Mouse (Mus musculus) kidney, postnatal 0 days (tissue): ENCODE results near the gene Slc13a2. TPM values are rescaled to one million over a fixed set of nuclear protein-coding genes. Genes with fewer than 3 reads are reported as not detected.
A peak's percentile ranks its signal among the peaks of the same experiment; 100 is the strongest.

Source experiments
- ATAC-seq: fragments of 200-750 bp; cut with Nextera tagmentation; replicated peaks from 2 replicates; pipeline ENCODE4 v1.8.0; 2017; ENCODE audit warnings: low read depth, moderate number of reproducible peaks, moderate TSS enrichment, moderate library complexity; ENCODE audit not compliant: low FRiP score
- DNase-seq: peaks from one replicate; pipeline ENCODE4 v3.0.0-alpha.2; 2016; ENCODE audit warnings: low spot score
- H3K27ac ChIP-seq: fragments of 300-500 bp; sonication (generic); 2 replicates; pipeline ENCODE4 v1.5.1; 2014; ENCODE audit warnings: mild to moderate bottlenecking
- H3K27me3 ChIP-seq: fragments of 300-500 bp; sonication (generic); 2 replicates; pipeline ENCODE4 v1.6.1; 2014; ENCODE audit warnings: low read length, mixed read lengths; ENCODE audit not compliant: insufficient read depth
- H3K36me3 ChIP-seq: fragments of 300-500 bp; sonication (generic); 2 replicates; pipeline ENCODE4 v1.6.1; 2014; ENCODE audit warnings: low read length, mixed read lengths; ENCODE audit not compliant: insufficient read depth
- H3K4me1 ChIP-seq: fragments of 300-500 bp; sonication (generic); replicated peaks from 2 replicates; pipeline ENCODE4 v1.6.1; 2014; ENCODE audit warnings: antibody characterized with exemption, low read length, mixed read lengths; ENCODE audit not compliant: insufficient read depth
- H3K4me2 ChIP-seq: fragments of 300-500 bp; sonication (generic); 2 replicates; pipeline ENCODE4 v1.6.1; 2014; ENCODE audit warnings: mild to moderate bottlenecking, low read length, moderate library complexity, mixed read lengths
- H3K4me3 ChIP-seq: fragments of 300-500 bp; sonication (generic); replicated peaks from 2 replicates; pipeline ENCODE4 v1.5.1; 2014; ENCODE audit warnings: low read depth, low read length
- H3K9ac ChIP-seq: fragments of 300-500 bp; sonication (generic); 2 replicates; pipeline ENCODE4 v1.6.1; 2014; ENCODE audit warnings: low read depth, low read length
- H3K9me3 ChIP-seq: fragments of 300-500 bp; sonication (generic); replicated peaks from 2 replicates; pipeline ENCODE4 v1.6.1; 2016; ENCODE audit warnings: low read length, inconsistent platforms, mixed read lengths
- CTCF ChIP-seq: IDR thresholded peaks from 2 replicates; pipeline ENCODE4 v1.5.1; 2016; ENCODE audit warnings: antibody characterized with exemption, low read depth, mild to moderate bottlenecking, moderate library complexity
- WGBS: fragments of 180-500 bp; shearing (Covaris S2); extraction: QIAGEN DNeasy Blood & Tissue Kit; methylation state at CpG from one replicate; pipeline ENCODE4 v1.1.7; 2014; 5-methylcytosine and 5-hydroxymethylcytosine counted together
- polyA plus RNA-seq: library from polyadenylated mRNA; unstranded; fragments of >200 nt; fragmentation: Nextera tagmentation; extraction: Ambion mirVana; gene quantifications from 2 replicates; pipeline ENCODE4 v1.2.1, GENCODE M21; 2015

Gene Slc13a2
- polyA plus RNA-seq, 1 experiment from 2014 or later = 6.6 TPM

GRCm38 (mm10) chr11:78377549-78378159 is 44.4 kb downstream of the Slc13a2 start:
- ATAC-seq = peak; percentile 65
- WGBS = 7% methylated on average over 12 of the region's 12 CpGs
- Histone ChIP-seq H3K27ac (no peak overlapping the region), H3K4me1 (peaks cover 12% of the 10 kb centered on the region), H3K9ac (no peak overlapping the region), H3K9me3 (no peaks in the 10 kb centered on the region), H3K36me3 (no peaks in the 10 kb centered on the region), H3K4me3 (no peak overlapping the region), H3K27me3 (no peaks in the 10 kb centered on the region), H3K4me2 (no peak overlapping the region)
- TF ChIP-seq CTCF = no peak
- DNase-seq = peak; percentile 61

GRCm38 (mm10) chr11:78374147-78374546 is 47.9 kb downstream of the Slc13a2 start:
- ATAC-seq = peak; percentile 75
- no peak overlapping the region for H3K9ac ChIP-seq
- H3K9me3 ChIP-seq = no peaks in the 10 kb centered on the region
- no peak overlapping the region for H3K4me2 ChIP-seq
- 36% methylated on average over 8 of the region's 8 CpGs for WGBS
- no peak overlapping the region for H3K4me3 ChIP-seq
- peaks cover 12% of the 10 kb centered on the region for H3K4me1 ChIP-seq
- no peak for TF ChIP-seq CTCF
- peak overlapping the region; percentile 58 for H3K27ac ChIP-seq
- no peaks in the 10 kb centered on the region for H3K27me3 ChIP-seq
- peak; percentile 86 for DNase-seq
- no peaks in the 10 kb centered on the region for H3K36me3 ChIP-seq

GRCm38 (mm10) chr11:78372610-78373009 is 49.4 kb downstream of the Slc13a2 start:
- Histone ChIP-seq H3K9me3 (no peaks in the 10 kb centered on the region), H3K4me3 (no peak overlapping the region), H3K27me3 (no peaks in the 10 kb centered on the region), H3K4me1 (peaks cover 12% of the 10 kb centered on the region), H3K27ac (no peak overlapping the region), H3K9ac (no peak overlapping the region), H3K36me3 (no peaks in the 10 kb centered on the region), H3K4me2 (no peak overlapping the region)
- WGBS = 51% methylated on average over 7 of the region's 7 CpGs
- ATAC-seq = no peak
- DNase-seq = no peak
- no peak for TF ChIP-seq CTCF

- H3K9ac ChIP-seq = no peak overlapping the region
- DNase-seq = no peak
- no peak overlapping the region for H3K4me2 ChIP-seq
- WGBS = 37% methylated on average over 3 of the region's 3 CpGs
- H3K27ac ChIP-seq = no peak overlapping the region
- ATAC-seq = no peak
- H3K9me3 ChIP-seq = no peaks in the 10 kb centered on the region
- no peaks in the 10 kb centered on the region for H3K36me3 ChIP-seq
- H3K4me3 ChIP-seq = no peak overlapping the region
- peaks cover 10% of the 10 kb centered on the region for H3K4me1 ChIP-seq
- H3K27me3 ChIP-seq = no peaks in the 10 kb centered on the region
- no peak for TF ChIP-seq CTCF
Measured at GRCm38 (mm10) chr11:78372166-78372565, 49.9 kb downstream of the Slc13a2 start.

- 89% methylated on average over 11 of the region's 11 CpGs for WGBS
- no peak for ATAC-seq
- H3K27ac ChIP-seq = no peak overlapping the region
Measured at GRCm38 (mm10) chr11:78371711-78372110, 50.3 kb downstream of the Slc13a2 start.

GRCm38 (mm10) chr11:78370389-78370788 is 51.6 kb downstream of the Slc13a2 start:
- H3K27ac ChIP-seq = no peak overlapping the region
- H3K36me3 ChIP-seq = no peaks in the 10 kb centered on the region
- WGBS = 45% methylated on average over 1 of the region's 1 CpGs
- ATAC-seq (no peak), DNase-seq (no peak)
- H3K4me1 ChIP-seq = peaks cover 8% of the 10 kb centered on the region
- H3K27me3 ChIP-seq = no peaks in the 10 kb centered on the region
- no peak overlapping the region for H3K4me3 ChIP-seq
- no peak for TF ChIP-seq CTCF
- H3K9ac ChIP-seq = no peak overlapping the region
- no peak overlapping the region for H3K4me2 ChIP-seq
- no peaks in the 10 kb centered on the region for H3K9me3 ChIP-seq

More at GRCm38 (mm10) chr11:78371711-78372110, 50.3 kb downstream of the Slc13a2 start:
- H3K4me1 ChIP-seq = peaks cover 8% of the 10 kb centered on the region
- H3K9me3 ChIP-seq = no peaks in the 10 kb centered on the region
- no peak overlapping the region for H3K9ac ChIP-seq
- no peaks in the 10 kb centered on the region for H3K27me3 ChIP-seq
- no peak overlapping the region for H3K4me3 ChIP-seq
- TF ChIP-seq CTCF = no peak
- no peak overlapping the region for H3K4me2 ChIP-seq
- H3K36me3 ChIP-seq = no peaks in the 10 kb centered on the region
- DNase-seq = no peak
